Mouse (Mus musculus): Measurements from ENCODE around the gene Egfl8. TPM values are rescaled to one million over a fixed set of nuclear protein-coding genes. Genes with fewer than 3 reads are reported as not detected.

Egfl8 gene
- polyA plus RNA-seq, 1 experiment: 3.9 TPM

GRCm38 (mm10) chr17:34604061-34604508, 11.7 kb downstream of the Egfl8 start, which contains the start of gene Agpat1:
Agpat1 (plus strand) TSS chr17:34604262.
- H3K36me3 ChIP-seq (ENCODE audit: control insufficient read depth, insufficient read depth, low read length): peaks cover 7% of the 10 kb centered on the region
- DNase-seq (ENCODE audit: low read depth in 1 of 2, low spot score in 2 of 2): peak in 1 of 2 experiments; percentile 98
- H3K27me3 ChIP-seq (ENCODE audit: control insufficient read depth, insufficient read depth, low read length): no peaks in the 10 kb centered on the region
- peak; percentile 70 for TF ChIP-seq POLR2A (IDR thresholded peaks at IDR 0.05; ENCODE audit: low read depth, low read length)
- TF ChIP-seq CTCF (IDR thresholded peaks at IDR 0.05; ENCODE audit: extremely low read depth, insufficient read depth, insufficient read length, insufficient replicate concordance): no peak
- under 1% methylated on average over 35 of the region's 35 CpGs for WGBS
- H3K4me1 ChIP-seq (ENCODE audit: control insufficient read depth, insufficient read depth, insufficient read length): peaks cover 33% of the 10 kb centered on the region; the same call in 1 of the 2 replicates
- H3K4me3 ChIP-seq (ENCODE audit: extremely low read depth, insufficient read depth, insufficient read length): peak within 1 kb of the TSS; percentile 90
- H3K27ac ChIP-seq (ENCODE audit: insufficient read depth, low read length): peak within 1 kb of the TSS; percentile 96

GRCm38 (mm10) chr17:34603375-34604060, 12.3 kb downstream of the Egfl8 start, which contains the start of gene Rnf5:
Rnf5 (minus strand) TSS chr17:34603690.
- DNase-seq (ENCODE audit: low read depth in 1 of 2, low spot score in 2 of 2): peak; percentile 98 to 100
- peak within 1 kb of the TSS; percentile 96 for H3K27ac ChIP-seq (ENCODE audit: insufficient read depth, low read length)
- under 1% methylated on average over 30 of the region's 30 CpGs for WGBS
- peaks cover 7% of the 10 kb centered on the region for H3K36me3 ChIP-seq (ENCODE audit: control insufficient read depth, insufficient read depth, low read length)
- H3K27me3 ChIP-seq (ENCODE audit: control insufficient read depth, insufficient read depth, low read length): no peaks in the 10 kb centered on the region
- no peak for TF ChIP-seq POLR2A (IDR thresholded peaks at IDR 0.05; ENCODE audit: low read depth, low read length)
- TF ChIP-seq CTCF (IDR thresholded peaks at IDR 0.05; ENCODE audit: extremely low read depth, insufficient read depth, insufficient read length, insufficient replicate concordance): no peak
- peaks cover 30% of the 10 kb centered on the region; the same call in 1 of the 2 replicates for H3K4me1 ChIP-seq (ENCODE audit: control insufficient read depth, insufficient read depth, insufficient read length)
- peak within 1 kb of the TSS; percentile 90 for H3K4me3 ChIP-seq (ENCODE audit: extremely low read depth, insufficient read depth, insufficient read length)

DNA sequence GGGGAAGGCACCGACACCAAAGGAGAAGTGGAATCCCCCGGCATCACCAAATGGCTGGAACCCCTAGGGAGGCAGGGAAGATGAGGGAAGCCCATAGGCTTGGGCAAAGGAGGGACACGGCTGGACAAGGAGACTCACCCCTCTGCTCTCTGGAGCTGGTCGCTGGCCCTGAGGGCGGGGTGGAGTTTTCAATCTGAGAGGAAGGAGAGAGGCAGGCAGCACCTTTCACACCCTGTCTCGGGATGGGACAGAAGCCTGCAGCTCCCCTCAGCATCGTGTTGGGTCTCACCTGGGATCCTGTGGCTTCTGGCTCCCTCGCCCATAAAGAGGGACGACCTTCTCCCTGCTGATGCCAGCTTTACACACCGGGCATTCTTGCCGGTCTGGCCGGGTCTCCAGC, 14.0 kb downstream of the Egfl8 start:
- H3K4me3 ChIP-seq (ENCODE audit: extremely low read depth, insufficient read depth, insufficient read length): no peak overlapping the region
- TF ChIP-seq POLR2A (IDR thresholded peaks at IDR 0.05; ENCODE audit: low read depth, low read length) (no peak), CTCF (IDR thresholded peaks at IDR 0.05; ENCODE audit: extremely low read depth, insufficient read depth, insufficient read length, insufficient replicate concordance) (no peak)
- no peaks in the 10 kb centered on the region for H3K27me3 ChIP-seq (ENCODE audit: control insufficient read depth, insufficient read depth, low read length)
- WGBS: 90% methylated on average over 12 of the region's 12 CpGs
- no peak overlapping the region for H3K27ac ChIP-seq (ENCODE audit: insufficient read depth, low read length)
- DNase-seq (ENCODE audit: low read depth in 1 of 2, low spot score in 2 of 2): no peak
- peaks cover 19% of the 10 kb centered on the region; the same call in 1 of the 2 replicates for H3K4me1 ChIP-seq (ENCODE audit: control insufficient read depth, insufficient read depth, insufficient read length)
- peaks cover 7% of the 10 kb centered on the region for H3K36me3 ChIP-seq (ENCODE audit: control insufficient read depth, insufficient read depth, low read length)

GRCm38 (mm10) chr17:34599891-34600290, 15.9 kb downstream of the Egfl8 start:
- Histone ChIP-seq H3K27ac (ENCODE audit: insufficient read depth, low read length) (no peak overlapping the region), H3K27me3 (ENCODE audit: control insufficient read depth, insufficient read depth, low read length) (no peaks in the 10 kb centered on the region), H3K4me1 (ENCODE audit: control insufficient read depth, insufficient read depth, insufficient read length) (peaks cover 11% of the 10 kb centered on the region; the same call in 1 of the 2 replicates), H3K4me3 (ENCODE audit: extremely low read depth, insufficient read depth, insufficient read length) (no peak overlapping the region), H3K36me3 (ENCODE audit: control insufficient read depth, insufficient read depth, low read length) (peaks cover 21% of the 10 kb centered on the region)
- TF ChIP-seq POLR2A (IDR thresholded peaks at IDR 0.05; ENCODE audit: low read depth, low read length): no peak
- DNase-seq (ENCODE audit: low read depth in 1 of 2, low spot score in 2 of 2): no peak
- 86% methylated on average over 9 of the region's 9 CpGs for WGBS

DNA sequence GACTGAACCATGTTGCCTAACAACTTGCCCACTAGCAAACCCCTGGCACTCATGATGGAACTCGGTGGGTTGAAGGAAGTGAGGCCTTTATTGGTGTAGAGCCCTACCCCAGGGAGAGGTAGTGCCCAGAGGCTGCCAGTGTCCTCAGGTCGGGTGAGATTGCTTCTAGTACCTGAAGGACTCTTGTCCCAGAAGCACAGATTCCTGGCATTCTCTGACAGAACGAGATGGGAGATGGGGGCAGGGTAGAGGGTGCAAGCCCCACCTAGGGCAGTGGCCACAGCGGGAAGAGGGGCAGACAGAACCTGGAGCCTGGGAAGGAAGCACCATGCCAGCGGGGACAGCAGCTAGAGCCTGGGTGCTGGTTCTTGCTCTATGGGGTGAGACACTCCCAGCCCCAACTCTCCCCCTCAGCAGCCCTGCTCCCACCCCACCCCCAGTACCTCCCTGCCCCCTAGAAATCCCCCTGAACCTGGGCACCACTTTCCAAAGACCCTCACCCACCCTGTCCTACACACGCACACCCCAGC, 18.1 kb downstream of the Egfl8 start, which contains the start of gene Ager:
Gene Ager, plus strand, starts transcription at position 297 of the 530 bp plus-strand sequence.
- Histone ChIP-seq H3K4me1 (ENCODE audit: control insufficient read depth, insufficient read depth, insufficient read length) (peaks cover 8% of the 10 kb centered on the region; the same call in 1 of the 2 replicates), H3K27ac (ENCODE audit: insufficient read depth, low read length) (peak within 1 kb of the TSS; percentile 20; the same call in 1 of the 2 replicates), H3K27me3 (ENCODE audit: control insufficient read depth, insufficient read depth, low read length) (no peaks in the 10 kb centered on the region), H3K4me3 (ENCODE audit: extremely low read depth, insufficient read depth, insufficient read length) (no peak within 1 kb of the TSS), H3K36me3 (ENCODE audit: control insufficient read depth, insufficient read depth, low read length) (peaks cover 31% of the 10 kb centered on the region)
- DNase-seq (ENCODE audit: low read depth in 1 of 2, low spot score in 2 of 2): no peak
- TF ChIP-seq CTCF (IDR thresholded peaks at IDR 0.05; ENCODE audit: extremely low read depth, insufficient read depth, insufficient read length, insufficient replicate concordance) (no peak), POLR2A (IDR thresholded peaks at IDR 0.05; ENCODE audit: low read depth, low read length) (no peak)
- 59% methylated on average over 6 of the region's 6 CpGs for WGBS

- DNase-seq (ENCODE audit: low read depth in 1 of 2, low spot score in 2 of 2): no peak
- 89% methylated on average over 8 of the region's 8 CpGs for WGBS
- Histone ChIP-seq H3K27ac (ENCODE audit: insufficient read depth, low read length) (no peak overlapping the region), H3K36me3 (ENCODE audit: control insufficient read depth, insufficient read depth, low read length) (peaks cover 30% of the 10 kb centered on the region), H3K27me3 (ENCODE audit: control insufficient read depth, insufficient read depth, low read length) (no peaks in the 10 kb centered on the region), H3K4me3 (ENCODE audit: extremely low read depth, insufficient read depth, insufficient read length) (no peak overlapping the region), H3K4me1 (ENCODE audit: control insufficient read depth, insufficient read depth, insufficient read length) (peaks cover 5% of the 10 kb centered on the region; the same call in 1 of the 2 replicates)
- no peak for TF ChIP-seq POLR2A (IDR thresholded peaks at IDR 0.05; ENCODE audit: low read depth, low read length)
Measured at GRCm38 (mm10) chr17:34596098-34596497, 19.7 kb downstream of the Egfl8 start.

Measured in spleen, adult 2 months (tissue).